Mouse (Mus musculus): ENCODE results near the gene Fam102b. TPM values are rescaled to one million over a fixed set of nuclear protein-coding genes. Genes with fewer than 3 reads are reported as not detected.

Gene Fam102b
- total RNA-seq, 2 experiments from 2014 or later, result 26.9 to 27.9 TPM

DNA sequence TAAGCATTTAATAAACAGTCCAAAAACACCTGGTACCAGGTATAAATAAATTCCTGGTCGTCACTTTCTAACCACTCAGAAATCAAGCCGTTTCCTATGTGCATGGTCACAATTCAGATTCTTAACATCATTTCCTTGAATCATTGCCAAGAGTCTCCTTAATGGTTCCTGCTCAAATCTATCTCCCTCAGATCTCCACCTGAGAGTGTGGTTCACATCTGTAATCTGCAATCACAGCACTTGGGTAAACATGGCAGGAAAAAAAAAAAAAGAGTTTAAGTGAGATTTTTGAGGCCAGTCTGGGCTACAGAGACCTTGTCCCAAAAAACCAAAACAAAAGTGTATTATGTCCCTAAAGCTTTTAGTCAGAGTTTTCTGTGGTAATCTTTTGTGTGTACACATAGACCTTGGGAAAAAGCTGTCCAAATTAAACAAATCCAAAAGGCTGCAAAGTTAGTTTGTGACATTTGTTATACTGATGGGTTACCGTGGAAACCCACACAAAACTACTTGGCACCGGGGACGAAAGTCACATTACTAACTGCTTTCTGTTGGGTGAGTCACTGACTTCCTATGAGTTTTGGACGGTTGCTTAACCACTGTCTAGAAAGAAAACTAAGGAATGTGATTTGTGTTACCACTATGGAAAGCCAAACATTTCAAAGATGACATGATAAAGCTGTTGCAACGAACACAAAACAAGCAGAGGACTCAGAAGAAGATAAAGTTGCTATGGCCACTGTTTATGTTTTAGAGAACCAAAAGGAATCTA is 16.7 kb downstream of the Fam102b start:
- peak in 1 of 2 experiments; percentile 34 for DNase-seq

DNA sequence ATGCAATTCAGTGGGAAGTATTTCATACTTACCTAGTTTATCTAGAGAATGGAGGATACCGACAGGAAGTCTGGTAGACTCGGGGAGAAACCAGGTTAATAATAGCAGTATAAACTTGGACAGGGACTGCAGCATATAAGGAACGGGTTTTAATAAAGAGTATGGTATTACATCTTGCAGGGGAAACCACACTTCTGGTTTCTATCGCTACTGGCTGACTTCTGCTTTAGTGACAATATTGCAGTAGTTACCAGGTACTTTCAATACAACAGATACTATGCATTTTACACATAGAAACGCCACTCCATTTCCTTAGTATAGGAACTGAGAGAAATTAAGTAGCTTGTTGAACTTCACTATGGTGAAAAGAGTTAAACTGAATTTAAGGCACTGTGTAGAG is 19.2 kb downstream of the Fam102b start:
- no peak for DNase-seq

DNA sequence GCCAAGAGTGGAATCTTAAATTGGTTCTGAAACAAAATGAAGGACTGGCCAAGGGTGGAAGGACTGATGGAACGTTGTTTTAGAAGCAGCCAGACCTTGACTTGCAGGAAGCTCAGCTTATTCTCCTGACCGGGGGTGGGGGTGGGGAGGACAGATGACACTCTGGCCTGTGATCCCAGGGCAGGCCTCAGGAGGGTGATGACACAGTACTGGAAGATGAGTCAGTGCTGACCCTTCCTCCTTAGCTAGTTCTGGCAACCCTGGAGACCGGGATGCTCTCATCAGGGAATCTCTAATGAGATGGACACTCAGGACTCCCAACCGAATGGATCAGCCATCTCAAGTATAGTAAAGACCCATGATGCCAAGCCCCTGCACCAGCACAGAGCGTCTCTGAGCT is 21.6 kb downstream of the Fam102b start:
- no peak for DNase-seq

DNA sequence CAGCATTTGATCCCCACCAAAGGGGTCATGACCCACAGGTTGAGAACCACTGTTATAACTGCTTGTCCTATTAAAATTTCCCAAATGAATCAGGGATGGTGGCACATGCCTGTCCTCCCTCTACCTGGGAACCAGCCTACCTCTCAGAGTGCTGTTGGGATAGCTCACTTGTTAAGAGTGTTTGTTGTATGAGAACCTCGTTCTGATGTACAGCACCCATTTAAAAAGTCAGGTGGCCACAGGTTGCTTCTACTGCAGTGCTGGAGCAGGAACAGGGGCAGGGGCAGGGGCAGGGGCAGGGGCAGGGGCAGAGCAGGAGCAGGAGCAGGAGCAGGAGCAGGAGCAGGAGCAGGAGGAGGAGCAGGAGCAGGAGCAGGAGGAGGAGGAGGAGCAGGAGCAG is 28.2 kb downstream of the Fam102b start:
- no peak for DNase-seq

DNA sequence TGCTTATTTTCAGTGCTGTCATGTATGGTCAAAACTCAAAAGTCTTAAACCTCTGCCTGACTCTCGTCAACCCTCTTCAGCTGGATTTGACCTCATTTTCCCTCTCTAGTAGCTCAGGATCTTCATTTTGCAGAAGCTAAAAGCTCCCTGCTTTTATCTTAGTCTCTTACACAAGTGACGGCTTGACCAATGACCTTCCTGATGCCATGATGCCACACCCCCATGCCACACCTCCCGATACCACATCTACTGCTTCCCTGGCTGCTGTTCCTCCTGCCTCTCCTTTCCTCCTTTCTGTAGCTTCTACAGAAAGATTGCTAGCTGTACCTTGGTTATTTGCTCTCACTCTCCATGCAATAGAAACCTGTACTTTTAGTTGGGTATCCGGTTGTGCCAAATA is 29.6 kb downstream of the Fam102b start:
- no peak for DNase-seq

DNA sequence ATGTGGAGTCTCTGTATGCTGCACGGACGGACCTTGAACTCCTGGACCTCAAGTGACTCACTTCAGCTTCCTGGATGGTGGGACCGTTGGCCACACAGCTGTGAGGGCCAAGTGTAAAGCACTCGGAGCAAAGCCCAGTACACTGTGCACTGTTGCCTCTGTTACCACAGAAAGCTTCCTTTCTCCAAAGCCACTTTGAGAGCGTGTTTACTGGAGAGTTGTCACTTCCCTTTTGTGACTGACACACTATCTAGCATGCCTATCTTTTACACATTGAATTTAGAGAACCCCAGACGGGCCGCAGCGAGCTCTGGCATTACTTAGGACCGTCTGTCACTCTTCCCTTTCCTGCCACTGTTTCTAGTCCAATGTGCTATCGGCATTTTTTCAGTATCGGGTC is 30.1 kb downstream of the Fam102b start:
- no peak for DNase-seq

DNA sequence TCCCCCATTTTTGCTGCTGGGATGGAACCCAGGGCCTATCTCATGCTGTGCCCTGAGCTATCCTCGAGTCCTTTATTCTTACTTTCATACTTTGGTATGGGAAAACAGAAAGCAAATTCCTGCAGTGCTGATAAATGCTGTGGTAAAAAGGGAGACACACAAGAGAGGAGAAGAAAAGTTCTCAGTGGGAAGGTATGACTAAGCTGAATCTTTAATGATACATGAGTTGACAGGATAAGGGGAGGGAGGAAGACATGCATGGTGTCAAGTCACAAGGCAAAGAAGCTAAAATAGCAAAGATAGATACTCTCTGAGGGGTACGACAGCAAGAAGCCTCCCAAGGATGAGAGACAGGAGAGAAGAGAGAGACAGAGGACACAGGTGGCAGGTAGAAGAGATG is 32.0 kb downstream of the Fam102b start:
- no peak for DNase-seq

DNA sequence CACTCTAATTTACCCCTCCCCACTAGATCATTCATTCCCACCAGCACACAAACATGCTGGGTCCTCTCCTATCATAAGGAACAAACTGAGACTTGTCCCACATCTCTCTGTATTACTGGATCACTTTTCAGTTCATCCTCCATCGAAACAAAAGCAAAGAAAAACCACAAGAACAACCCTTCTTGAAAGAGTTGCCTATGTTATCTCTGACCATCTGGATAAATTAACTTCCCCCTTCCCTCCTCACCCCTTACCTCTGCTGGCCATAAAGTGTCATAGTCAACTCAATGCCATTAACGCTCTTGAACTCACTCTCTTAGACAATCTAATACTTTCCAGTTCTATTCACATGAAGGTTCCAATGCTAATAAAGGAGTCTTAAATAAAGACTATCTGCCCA is 32.9 kb downstream of the Fam102b start:
- DNase-seq, result no peak

DNA sequence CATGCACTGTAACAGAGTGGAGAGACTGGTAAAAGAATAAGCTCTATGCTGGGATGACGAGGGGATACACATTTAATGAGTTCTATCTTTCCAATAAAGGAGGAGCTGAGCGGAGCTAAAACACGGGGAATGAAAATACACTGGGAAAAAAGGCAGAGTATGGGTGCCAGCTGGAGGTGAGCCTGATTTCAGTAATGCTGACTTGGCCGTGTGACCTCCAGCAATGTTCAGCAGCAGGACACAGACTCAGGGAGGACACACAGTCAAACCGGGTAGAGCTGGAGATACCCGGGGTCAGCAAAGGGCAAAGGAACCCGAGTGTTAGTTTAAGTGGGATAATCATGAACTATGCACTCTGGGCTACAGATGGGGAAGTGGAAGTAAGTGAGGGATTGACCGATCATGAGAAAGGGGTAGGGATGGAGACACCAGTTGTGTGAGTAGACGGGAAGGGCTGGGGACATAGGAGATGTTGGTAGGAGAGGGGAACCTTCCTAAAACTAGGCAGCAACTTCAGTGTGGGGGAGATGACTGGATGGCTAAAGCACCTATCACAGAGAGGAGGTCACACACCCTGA is 37.3 kb downstream of the Fam102b start:
- DNase-seq, result no peak

DNA sequence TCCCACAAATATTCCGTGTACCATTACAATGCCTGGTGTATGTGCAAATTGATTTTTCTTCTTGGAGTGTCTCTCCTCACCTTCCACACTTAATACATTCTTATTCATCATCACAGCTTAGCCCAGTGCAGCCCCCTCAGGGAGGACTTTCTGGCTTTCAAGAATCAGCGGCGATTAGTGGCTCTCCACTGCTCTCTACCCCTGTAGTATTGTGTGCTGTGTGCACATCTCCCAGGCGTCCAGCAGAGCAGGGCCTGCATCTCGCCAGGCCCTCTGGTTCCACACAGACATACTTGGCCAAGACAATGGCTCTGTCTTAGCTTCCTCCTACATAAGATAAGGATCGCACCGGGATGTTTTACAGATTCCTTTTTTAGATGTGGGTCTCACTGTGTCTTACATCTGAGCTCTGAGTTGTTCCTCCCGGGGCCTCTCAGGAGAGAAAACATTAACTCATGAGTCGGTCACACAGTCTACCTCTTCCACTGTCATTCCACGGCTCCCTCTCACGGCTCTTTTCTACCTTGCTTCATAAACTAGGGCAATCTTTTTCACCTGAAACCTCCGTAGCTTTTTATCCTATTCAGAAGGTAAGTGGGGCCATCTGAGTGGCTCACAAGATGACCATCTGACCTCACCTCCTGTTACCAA is 40.3 kb downstream of the Fam102b start:
- no peak for DNase-seq

DNA sequence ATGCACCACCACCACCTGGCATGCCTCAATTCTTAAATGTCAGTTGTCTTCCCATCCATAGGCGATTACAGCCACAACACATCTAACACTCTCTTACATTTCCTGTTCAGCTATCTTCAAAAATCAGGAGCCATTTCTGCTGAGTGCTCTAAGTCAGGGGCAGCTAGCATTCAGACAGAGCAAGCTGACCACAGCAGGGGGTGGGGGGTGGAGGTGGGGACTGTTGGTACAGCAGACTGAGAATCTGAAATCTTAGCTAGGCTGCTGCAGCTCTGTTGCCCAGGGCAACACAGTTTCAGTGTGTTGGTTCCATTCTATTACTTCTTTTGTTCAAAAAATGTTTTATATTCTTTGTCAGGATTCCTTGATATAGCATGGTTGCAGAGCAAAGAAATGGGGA is 40.9 kb downstream of the Fam102b start:
- no peak for DNase-seq

DNA sequence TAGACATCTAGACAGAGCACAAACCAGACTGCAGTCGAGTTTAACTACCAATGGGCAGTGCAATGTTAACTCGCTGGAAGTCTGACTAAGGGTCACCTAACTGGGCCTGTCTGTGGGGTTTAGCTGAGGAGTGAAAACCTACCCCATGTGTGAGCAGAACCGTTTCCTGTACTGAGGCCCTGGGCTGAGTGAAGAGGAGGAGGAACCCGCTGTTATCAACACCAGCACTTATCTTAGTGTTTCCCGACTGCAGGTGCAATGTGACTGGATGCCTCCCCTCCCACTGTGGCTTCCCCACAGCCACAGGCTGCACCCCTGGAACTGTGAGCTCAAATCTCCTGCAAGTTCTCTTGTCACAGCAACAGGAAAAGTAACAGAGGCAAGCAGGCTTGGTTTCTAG is 43.4 kb downstream of the Fam102b start:
- DNase-seq, result no peak

DNA sequence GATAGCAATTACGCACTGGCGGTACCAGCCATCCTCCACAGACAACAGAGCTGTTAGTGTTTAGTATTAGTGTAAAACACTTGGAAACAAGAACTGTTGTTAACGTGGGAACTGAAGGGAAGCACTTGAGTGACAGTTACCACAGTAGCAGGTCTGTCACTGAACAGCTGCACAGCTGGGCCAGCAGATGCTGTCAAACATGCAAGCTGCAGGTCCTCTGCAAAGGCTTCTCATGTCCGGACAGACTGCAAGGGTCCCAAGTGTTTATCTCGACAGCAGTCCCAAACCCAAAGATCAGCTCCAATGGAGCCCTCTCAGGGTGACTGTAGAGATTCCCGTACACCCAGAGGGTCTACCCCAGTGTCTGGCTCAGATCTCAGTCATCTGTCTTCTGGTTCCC is 45.5 kb downstream of the Fam102b start:
- no peak for DNase-seq

DNA sequence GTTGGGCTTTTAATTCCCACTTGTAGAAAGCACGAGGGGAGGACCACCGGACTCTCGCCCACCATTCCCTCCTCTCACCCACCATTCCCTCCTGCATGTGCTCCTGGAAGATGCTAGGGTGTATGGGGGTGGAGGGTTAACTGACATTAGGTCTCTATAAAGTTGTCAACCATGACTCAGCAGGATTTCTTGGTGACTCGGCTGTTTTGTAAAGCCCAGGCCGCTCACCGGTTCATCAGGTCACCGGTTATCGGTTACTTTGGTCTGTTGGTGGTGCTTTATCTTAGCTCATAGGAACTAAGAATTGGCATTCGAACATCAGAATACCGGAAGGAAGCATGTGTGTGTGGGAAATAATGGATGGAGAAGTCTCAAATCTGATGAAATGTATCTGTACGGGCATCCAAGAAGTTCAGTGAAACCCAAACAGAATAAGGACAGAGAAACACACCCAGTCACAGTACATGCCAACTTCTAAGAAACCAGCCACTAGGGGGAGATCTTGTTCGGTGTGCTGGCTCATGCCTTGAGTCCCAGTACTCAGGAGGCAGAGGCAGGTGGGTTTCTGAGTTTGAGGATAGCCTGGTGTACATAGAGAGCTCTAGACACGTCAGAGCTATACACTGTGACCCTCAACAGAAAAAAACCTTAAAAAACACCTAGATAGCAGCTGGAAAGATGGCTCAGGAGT is 49.9 kb downstream of the Fam102b start:
- DNase-seq, result no peak

DNA sequence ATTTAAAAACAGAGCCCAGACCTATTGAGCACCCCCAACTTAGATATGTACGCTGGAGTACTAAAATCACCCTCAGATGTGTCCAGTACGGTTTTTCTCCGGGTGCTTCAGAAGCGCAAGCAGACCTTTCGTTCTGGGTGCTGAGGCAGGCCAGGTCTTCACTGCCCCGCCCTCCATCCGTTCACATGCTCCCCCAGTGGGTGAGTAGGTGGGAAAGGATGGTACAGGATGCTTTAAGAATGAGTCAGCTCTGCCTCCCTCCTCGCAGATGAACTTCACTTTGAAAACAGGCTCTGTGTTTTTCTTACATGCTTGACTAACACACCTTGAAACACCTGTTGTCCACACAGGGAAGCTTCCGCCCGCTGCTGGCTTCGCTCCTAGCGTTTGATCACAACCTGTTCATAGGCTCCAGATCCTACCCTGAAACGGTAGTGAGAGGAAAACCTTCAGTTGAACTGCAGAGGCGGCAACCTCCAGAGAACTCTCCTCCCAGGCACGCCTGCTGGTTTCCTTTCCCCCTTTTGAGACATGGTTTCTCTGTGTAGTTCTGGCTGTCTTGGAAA is 52.4 kb downstream of the Fam102b start:
- no peak for DNase-seq

DNA sequence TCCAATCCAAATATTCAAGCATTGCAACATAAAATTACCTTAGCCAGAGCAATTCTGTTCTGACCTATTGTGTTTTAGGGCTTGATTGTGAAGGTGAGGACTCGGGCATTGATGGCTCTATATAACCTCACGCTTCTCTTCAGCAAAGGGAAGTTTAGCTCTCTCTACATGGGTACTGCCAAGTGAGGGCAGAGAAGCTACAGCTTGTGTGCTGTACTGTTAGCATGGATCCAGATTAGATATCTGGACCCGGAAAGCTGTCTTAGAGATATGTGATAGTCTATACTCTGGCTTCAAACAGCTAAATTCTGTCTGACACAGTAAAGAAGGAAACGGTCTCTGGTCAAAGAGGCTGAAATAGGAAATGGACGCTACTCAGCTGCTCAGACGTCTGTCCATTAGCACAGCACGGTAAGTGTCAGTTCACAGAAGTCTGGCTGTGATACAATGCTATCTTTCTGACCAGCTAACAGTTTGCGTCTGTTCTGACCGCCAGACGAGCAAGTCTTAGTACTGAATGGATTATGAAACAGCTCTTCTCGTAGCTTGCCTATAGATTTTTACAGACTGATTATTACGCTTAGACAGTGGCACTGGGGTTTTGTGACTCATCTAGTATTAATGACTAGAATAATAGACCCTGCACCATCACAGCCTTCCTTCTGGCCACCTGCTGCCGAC is 53.3 kb downstream of the Fam102b start:
- DNase-seq, result no peak

DNA sequence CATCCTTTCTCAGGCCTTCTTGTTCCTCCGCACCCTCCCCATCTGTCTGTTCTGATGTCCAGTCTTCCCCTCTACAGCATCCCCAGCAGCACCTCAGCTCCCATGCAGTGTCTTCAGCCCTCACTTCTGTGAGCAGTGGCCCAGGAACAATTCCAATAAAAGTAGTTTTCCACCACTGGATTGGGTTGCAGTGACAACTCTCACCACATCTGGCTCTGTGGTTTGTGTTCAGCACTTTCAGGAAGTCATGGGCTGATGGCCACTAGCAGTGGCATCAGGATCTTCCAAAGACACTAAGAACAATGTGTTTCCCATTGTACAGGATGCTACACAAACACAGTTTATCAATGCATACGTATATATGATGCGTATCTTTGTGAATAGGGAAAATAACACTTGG is 61.4 kb downstream of the Fam102b start:
- DNase-seq, result no peak

DNA sequence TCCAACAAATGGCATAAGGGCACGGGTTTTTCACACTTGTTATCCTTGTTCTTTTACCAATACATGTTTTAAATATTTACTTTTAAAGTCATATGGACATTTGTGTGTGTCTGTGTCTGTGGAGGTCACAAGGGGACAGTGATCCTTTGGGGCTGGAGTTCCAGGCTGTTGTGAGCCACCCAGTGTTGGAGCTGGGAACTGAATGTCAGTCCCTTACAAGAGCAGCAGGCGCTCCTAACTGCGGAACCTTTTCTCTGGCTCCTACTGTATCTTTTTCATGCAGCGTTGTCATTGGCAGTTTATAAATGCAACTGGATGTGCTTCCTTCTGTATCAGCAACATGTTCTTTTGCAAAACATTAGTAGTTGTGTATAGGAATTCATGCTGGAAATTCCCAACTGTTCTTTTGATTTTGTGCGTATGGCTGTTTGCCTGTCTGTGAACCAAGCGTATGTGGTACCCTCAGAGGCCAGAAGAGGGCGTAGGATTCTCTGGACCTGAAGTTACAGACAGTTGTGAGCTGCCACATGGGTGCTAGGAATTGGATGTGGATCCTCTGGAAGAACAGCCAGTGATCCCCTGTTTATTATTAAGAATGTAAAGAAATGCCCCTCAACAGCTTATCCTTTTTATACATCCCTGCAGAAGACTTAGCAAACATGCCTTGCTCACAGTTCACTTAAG is 62.9 kb downstream of the Fam102b start:
- no peak for DNase-seq

DNA sequence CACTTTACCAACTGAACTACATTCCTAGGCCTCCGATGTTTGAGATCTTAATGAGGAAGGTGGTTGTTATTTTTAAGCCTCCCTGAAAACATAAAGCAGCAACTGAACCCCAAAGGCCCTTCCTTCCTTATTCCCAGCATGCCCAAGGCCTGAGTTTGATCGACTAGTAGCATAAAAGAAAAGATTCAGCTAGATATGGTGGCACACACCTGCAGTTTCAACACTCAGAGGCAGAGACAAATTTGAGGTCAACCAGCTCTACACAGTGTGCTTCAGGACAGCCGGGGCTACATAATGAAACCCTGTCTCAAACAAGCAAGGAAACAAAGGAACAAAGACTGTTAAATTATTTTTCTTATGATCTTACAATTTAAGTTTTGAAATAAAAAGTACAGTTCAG is 63.6 kb downstream of the Fam102b start:
- DNase-seq, result no peak

DNA sequence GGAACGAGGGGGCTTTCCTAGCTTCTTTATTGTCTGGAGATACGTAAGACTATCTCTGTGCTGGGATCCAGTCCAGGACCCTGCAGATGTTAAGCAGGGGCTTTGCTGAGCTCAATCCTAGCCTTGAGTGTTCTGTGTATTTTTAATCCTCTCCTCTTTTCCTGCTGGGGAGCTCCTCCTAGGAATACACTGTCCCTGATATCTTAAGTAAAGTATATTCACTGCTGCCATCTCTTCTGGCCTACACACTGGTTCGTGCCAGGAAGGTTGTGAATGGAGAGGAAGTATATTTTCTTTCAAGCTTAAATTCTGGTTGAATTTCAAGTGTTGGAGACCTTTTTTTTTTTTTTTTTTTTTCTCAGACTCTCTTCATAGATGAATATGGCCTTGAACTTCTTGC is 64.1 kb downstream of the Fam102b start:
- DNase-seq, result no peak

DNA sequence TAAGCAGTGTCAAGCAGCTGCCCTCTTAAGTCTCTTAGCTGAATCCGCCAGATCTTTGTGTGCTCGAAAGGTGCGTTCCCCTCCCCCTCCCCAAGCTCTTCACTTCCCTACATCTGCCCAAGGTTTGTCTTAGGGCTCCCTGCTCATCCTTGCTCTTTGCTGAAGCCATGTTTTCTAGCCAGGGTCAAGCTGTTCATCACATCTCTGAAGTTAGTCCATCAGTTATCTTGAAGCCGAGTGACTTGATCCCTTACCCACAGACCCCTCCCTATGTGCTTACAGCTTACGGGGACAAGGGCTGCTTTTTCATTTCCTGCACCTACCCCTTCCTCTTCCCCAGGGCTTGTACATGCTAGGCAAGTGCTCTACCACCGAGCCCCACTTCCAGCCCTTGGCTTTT is 65.8 kb downstream of the Fam102b start:
- no peak for DNase-seq

DNA sequence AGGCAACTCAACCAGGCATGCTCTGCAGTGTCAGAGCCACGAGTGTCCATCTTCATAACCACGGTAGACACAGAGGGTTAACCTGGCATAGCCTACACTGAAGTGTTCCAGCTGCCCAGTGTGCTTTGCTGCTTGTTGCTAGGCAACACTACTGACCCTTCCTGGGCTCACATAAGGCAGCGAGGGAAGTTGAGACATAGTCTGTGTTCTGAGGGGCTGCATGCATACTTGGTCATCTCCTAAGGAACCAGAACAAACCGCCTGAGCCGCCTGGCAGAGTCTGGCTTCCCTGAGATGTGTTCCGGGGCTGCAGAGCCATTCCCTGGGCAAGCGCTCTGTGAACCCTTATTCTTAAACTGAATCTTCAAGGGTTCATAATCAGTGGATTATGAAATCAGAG is 66.2 kb downstream of the Fam102b start:
- DNase-seq, result no peak

Data from layer of hippocampus, postnatal 36 days (tissue).